Mouse (Mus musculus): Measurements from ENCODE around the gene Galnt7. TPM values are rescaled to one million over a fixed set of nuclear protein-coding genes. Genes with fewer than 3 reads are reported as not detected.

Gene Galnt7
- total RNA-seq, 2 experiments from 2014 or later = 3.9 to 4.9 TPM

DNA sequence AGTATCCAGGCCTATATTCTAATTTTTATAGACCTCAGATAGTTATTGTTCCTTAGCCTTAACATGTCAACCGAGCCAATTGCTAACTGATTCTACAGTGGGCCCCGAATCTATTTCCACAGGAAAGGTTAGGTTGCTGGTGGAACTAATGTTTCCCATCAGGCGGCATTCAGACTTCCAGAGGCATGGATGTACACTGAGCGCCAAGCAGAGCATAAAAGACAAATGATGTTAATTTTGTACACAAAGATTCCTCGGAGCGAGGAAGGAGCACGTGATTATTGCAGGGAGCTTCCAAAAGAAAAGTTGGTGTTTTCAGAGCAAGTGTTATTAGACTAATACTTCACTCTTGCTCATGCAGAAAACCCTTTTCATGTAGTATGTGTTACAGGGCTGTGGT is 21.1 kb downstream of the Galnt7 start:
- intact Hi-C loops (cut with DNase I) = no loop called here
- no peak for DNase-seq (ENCODE audit: low spot score)

DNA sequence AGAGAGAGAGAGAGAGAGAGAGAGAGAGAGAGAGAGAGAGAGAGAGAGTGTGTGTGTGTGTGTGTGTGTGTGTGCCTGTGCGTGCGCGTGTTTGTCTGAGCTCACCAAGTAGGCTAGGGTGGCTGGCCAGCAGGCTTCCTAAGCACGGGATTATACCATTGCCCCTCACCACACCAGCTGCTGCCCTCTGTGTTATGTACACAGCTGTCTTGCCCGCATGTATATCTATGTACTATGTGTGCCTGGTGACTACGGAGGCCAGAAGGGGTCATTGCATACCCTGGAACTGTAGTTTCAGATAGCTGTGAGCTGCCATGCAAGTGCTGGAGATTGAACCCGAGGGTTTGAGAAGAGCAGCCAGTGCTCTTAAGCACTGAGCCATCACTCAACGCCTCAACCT is 22.7 kb downstream of the Galnt7 start:
- DNase-seq (ENCODE audit: low spot score) = no peak
- intact Hi-C loops (cut with DNase I) = no loop called here

DNA sequence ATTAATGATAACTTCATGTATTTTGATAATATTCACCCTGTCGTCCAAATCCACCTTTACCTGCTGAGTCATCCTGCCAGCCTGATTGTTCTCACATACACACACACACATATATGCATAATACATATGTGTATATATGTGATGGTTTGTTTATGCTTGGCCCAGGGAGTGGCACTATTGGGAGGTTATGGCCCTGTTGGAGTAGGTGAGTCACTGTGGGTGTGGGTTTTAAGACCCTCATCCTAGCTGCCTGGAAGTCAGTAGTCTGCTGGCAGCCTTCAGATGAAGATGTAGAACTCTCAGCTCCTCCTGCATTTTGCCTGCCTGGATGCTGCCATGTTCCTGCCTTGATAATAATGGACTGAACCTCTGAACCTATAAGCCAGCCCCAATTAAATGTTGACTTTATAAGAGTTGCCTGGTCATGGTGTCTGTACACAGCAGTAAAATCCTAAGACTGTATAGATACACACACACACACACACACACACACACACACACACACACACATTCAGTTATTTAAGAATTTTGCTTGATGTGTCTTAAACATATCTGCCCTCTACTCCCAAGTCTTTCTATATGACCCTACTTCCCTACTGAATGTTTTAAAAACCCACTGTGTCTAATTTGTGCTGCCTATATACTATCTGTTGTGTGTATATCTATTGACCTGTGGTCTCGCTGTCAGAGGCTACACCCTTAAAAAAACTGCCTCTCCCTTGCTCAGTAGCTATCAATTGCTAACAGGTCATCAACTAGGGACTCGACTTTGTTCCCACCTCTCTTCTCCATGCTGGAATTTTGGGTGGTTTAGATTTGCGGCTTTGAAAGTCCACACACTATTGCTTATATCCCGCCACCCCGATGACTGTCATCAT is 23.8 kb downstream of the Galnt7 start:
- intact Hi-C loops (cut with DNase I) = no loop called here
- no peak for DNase-seq (ENCODE audit: low spot score)

DNA sequence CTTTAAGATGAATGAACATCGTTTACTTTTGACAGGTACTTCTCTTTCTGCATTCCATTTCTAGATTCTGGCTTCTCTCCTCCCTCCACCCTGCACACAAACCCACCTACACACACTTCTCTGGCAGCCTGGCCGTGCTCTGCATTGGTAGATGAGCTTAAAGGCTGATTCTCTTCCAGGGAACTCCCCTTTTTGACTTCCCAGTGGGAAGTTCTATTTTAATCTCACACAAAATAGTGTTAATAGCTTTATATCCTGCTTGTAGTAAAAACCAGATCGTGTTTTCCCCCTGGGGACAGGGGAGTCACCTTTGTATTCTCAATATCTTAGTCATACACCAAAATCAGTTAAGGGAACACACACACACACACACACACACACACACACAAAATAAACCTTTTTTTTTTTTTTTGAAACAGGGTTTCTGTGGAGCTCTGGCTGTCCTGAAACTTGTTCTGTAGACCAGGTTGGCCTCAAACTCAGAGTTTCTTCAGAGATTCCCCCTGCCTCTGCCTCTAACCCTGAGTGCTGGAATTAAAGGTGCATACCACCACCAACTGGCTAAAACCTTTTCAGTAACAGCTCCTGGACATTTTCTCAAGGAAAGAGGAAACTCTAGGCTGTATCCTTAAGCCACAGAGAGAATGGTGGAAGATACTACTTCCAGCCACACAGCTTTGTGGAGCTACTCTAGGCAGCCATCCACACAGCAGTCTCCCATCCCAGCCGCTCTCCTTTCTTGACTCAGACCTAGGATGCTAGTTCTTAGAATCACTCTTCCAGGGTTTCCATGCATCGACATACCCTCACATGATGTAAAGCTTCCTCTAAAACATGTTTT is 24.7 kb downstream of the Galnt7 start:
- no peak for DNase-seq (ENCODE audit: low spot score)
- intact Hi-C loops (cut with DNase I) = no loop called here

DNA sequence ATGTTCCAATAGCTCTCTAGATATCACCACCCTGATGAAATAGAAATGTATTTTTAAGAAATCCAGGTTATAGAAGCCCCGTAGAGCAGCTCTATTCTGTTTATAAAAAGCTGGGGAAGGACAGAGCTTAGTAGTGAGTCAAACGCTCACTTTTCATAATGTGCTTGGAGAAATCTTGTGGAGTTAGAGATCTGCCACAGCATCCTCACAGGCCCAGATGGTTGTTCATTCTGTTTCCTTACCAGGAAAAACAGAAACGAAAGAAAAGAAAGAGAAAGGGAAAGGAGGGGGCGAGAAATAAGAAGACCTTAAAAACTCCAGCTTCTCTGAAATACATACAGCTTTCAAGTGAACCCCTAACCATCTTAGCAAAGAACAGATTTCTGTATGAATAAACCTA is 28.9 kb downstream of the Galnt7 start:
- intact Hi-C loops (cut with DNase I) = no loop called here
- DNase-seq (ENCODE audit: low spot score) = no peak

DNA sequence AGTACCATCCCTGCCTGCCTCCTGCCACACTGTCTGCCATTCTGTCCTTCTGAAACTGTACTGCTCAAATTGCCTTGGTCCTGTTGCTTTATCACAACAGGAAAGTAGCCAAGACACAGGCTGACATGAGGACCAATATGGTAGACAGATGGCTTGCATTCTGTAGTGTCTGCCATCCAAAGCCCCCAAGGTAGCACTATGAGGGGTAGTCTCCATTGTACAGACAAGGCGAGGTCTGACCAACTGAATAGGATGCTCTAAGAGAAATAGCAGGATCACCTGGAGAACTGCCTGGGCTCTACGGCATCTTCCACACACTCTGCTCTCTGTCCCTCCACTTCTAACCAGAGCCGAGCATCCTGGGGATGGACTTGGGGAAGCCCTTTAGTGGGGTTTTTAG is 29.8 kb downstream of the Galnt7 start:
- DNase-seq (ENCODE audit: low spot score) = no peak
- intact Hi-C loops (cut with DNase I) = no loop called here

DNA sequence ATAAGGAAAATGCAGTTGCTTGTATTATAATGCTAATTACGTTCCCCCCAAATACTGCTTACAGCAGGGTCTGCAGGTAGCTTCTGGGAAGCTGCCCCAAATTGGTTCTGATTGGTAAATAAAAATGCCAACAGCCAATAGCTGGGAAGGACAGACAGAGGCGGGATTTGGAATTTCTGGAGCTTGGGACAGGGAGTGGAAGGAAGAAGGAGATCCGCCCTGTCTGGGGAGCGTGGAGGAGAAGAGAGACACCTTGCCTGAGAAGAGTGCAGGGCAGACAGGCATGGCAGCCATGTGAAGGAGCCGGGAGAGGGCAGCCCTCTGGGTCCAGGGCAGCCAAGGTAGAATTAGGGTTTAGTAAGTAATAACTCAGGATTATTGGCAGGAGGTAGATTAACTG is 35.9 kb downstream of the Galnt7 start:
- intact Hi-C loops (cut with DNase I) = no loop called here
- DNase-seq (ENCODE audit: low spot score) = no peak

DNA sequence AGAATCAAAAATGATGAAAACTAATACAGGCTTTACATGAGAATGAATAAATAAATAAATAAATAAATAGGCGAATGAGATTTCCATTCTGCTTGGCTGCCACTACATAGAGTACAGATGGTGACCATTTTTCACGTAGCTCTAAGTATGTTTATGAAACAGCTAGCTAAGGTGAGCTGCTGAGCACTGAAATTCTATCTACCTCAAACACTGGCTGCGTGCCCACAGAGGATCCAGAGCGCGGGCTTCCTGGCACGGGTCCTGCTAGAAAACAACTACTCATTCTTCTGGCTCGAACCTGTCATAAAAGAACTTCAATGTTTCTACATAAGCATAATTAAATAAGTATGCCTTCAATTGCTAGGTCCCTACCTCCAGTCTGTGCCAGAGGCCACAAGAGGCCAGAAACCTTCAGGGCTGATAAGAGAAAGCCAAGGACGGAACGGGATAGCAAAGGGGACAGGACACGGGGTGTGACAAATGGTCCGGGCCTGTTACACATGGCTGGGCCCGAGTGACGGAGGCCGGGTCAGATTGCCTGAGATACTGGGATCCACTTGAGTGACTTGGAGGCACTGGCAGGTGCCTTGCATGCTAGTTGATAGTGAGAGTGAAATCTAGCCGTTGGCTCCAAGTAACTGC is 37.7 kb downstream of the Galnt7 start:
- no peak for DNase-seq (ENCODE audit: low spot score)
- intact Hi-C loops (cut with DNase I) = no loop called here

DNA sequence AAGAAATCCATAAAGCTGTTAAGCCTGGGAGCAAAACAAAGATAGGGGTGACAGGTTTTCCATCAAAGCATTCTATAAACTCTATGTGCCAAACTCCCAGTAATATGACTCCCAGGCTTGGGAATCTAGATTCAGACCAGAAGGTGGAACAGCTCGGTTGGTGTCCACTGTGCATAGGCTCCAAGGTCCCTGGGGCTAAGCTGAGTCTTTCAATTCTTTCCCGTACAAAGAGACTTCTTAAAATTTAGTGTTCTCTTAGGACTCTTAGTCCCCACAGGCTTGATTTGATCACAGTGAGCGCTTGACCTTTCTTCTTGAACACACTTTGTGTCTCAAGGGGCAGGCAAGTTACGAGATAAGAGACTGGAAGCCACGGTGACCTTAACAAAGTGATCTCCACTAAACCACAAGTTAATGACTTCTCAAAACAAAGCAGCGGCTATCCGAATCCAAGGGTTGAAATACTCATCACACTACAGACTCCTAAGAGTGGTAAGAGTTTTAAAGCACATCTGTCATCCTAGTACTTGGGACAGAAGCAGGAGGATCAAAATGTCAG is 41.3 kb downstream of the Galnt7 start:
- DNase-seq (ENCODE audit: low spot score) = no peak
- intact Hi-C loops (cut with DNase I) = loop anchor here (5.0 kb wide), 1 partner anchor 41 kb away; the partner anchor contains the start of gene Galnt7

DNA sequence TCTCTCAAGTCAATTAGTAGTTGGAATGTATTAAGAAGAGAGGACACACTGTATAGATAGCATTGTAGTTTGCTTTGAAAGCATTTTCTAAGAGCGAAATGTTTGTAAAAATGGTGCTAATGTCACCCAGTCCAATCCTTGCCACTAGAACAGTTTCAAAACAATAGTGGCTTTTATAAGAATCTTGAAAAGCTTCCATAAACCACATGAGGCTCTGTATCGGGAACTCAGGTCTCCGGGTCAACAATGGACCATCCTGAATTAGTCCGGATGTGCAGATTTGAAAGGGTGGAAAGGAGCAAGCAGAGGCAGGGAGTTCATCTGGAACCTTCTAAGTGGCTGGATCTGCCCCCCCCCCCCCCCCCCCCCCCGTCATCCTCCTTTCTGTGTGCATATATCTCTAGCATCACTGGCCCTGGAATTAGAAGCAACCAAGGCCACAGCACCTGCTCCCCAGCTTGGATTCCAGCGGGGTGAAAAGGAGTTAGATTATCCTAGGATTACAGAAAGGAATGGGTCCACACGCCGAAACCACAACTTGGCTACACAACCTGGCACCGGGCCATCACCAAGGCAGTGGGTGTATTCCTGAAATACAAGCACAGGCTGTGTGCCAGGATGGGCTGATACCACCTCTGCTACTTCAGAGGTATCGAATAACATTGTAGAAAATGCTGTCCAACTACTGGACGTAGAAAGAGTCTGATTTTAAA is 42.0 kb downstream of the Galnt7 start:
- no peak for DNase-seq (ENCODE audit: low spot score)
- intact Hi-C loops (cut with DNase I) = loop anchor here (5.0 kb wide), 1 partner anchor 41 kb away; the partner anchor contains the start of gene Galnt7

DNA sequence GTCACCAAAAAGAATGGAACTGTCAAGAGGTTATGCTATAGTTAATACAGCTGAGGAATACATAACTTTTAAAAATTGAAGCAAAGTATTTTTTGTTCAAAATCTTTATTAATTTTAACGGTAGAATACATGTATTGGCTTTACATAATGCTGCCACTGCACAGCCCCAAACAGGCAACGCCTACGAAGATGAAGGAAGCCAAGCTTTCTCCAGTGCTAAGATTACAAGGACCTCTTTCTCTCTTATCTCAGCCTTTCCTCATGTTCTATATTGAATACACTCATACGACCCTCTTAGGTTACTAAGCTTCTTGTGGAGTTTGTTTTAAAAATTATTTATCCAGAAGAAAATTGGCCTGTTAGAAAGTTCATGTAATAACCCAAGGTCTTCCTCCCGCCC is 50.3 kb downstream of the Galnt7 start:
- intact Hi-C loops (cut with DNase I) = no loop called here

DNA sequence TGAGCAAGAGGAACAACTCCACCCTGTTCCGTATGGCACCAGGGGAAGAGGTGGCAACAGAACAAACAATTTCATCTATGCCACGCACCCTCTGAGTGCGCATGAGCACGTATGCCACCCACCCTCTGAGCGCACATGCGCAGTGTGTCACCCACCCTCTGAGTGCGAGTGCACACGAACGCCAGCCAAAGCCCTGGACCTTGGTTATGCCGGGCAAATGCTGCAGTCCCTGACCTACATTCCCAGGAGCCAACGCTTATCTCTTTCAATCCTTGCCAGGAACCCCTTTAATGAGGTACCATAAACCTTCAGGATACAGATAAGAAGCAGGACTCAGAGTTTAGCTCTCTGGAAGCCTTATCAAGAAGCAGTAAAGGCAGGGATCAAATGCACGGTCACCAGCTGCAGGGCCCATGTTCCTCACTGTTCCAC is 50.8 kb downstream of the Galnt7 start:
- intact Hi-C loops (cut with DNase I) = no loop called here
- DNase-seq (ENCODE audit: low spot score) = no peak

More for the DNA sequence above, 50.3 kb downstream of the Galnt7 start:
- no peak for DNase-seq (ENCODE audit: low spot score)

DNA sequence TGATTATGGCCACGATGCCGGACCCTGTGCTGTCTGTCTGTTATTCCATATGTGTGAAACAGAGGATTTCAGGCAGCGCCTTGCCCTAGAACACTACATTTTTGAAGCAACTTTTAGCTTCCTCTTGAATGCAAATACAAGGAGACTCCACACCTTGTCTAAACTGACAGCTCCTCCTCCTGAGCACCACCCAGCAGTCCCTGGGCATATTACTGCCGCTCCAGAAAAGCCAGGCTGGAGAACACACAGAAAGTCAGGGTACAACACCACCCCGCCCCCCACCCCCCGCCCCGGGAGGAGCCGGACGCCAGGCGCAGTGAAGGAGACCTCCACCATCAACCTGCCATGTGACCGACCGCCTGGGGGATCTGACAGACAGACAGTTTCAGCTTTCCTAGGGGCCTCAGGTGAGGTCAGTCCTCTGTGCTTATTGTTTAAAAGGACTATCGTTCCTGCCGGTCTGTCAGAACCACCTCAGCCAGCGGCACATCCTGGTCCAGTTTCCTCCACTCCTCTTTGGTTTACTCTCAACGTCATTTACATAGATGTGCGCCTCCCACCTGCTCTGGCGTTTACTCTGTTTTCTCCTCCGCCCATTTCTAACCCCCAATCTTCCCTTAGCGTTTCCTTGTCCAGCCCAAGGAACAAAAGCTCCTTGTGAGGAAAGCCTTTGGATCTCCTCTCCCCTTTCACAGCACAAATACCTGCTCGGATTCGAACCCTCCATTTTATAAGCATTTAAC is 52.8 kb downstream of the Galnt7 start:
- no peak for DNase-seq (ENCODE audit: low spot score)
- intact Hi-C loops (cut with DNase I) = no loop called here

DNA sequence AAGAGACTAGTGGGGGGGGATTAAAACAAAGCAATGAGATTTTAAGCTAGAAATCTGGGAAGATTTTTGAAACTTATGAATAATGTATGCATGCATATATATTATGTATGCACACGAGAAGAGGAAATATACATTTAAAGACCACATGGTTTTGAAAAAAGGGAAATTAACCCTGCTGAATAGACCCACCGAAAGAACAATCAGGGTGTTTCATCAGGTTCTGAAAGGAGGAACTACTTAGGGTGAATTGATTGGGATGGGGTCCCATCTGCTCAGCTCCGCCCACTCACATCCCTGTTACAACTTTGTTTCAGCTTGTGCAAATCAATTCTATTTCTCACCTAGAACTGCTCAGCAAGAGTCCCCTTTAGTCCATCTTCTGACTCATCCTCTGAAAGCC is 57.0 kb downstream of the Galnt7 start:
- no peak for DNase-seq (ENCODE audit: low spot score)
- intact Hi-C loops (cut with DNase I) = no loop called here

DNA sequence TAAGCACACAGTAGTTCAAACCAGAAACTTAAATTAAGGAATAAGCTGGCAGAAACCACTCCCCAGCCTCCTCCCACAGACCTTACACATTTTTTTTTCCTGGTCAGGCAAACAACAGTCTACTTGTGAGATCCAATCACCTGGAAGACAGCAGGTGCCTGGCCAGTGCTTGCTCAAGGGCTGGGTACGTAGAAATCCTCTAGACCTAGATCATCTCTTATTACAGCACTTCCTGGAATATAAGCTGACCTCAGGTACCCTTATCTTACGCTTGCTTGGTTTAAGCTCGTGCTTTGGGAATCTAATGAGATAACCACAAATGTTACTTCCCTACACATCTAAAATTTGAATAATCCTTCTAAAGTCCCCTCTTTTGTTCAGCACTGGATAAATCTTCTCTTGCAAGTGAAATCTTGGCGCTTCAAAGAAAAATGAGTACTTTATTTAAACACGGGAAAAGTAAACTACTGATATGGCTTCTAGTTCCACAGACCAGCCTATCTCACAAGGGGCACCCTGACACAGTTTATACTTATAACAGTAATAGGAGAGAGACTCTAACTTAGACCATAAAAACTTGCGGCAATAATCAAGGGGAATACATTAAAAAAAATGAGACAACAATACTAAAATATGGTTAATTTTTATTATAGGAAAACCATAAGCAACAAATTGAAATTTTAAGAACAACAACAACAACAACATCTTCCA is 58.5 kb downstream of the Galnt7 start:
- intact Hi-C loops (cut with DNase I) = no loop called here
- no peak for DNase-seq (ENCODE audit: low spot score)

DNA sequence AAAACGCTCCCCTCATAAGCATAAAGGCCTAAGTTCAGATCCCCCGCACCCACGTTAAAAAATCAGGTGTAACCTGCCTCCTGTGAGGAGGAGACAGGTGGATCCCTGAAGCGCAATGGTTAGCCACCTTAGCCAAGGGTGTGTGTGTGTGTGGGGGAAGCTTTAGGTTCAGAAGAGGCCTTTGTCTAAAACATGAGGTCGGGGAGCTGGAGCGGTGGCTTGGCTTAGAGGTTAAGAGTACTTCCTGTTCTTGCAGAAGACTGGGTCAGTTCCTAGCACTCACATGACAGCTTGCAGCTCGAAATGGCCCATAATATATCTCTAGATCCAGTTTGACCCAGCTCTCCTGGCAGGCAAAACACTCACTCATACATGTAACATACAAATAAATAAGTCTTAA is 60.2 kb downstream of the Galnt7 start:
- intact Hi-C loops (cut with DNase I) = no loop called here
- no peak for DNase-seq (ENCODE audit: low spot score)

DNA sequence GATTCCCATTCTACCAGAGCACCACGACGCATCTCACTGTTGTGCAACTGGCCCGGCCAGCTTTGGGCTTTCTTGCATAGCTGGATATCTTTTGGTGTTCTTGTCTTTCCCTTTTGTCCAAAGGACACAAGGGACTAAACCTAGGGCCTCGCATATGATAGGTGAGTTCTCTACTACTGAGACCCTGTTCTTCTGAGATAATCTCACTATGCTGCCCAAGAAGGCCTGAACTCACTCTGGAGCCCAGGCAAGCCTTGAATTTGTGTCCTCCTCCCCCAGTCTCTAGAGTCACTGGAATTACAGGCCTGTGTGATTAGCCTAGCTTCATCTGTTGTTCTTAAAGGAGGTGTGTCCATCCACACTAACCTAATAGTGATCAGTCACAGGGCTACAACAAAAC is 61.2 kb downstream of the Galnt7 start:
- intact Hi-C loops (cut with DNase I) = no loop called here
- DNase-seq (ENCODE audit: low spot score) = no peak

DNA sequence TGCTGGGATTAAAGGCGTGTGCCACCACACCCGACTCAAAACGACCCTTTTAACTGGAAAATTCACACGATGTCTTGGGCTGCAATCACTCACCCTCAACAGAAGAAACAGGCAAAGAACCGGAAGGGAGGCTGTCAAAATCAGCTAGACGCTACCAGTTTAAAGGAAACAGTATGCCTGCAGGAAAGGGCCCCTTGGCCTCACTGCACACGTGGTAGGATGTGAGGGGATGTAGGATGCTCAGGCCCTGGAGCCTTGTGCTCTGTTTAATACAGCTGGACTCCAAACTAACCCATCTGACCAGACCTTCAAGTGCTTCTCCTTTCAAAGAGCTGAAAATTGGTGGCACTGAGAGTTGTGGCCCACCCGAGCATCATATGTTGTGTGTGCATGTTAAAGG is 62.8 kb downstream of the Galnt7 start:
- DNase-seq (ENCODE audit: low spot score) = no peak
- intact Hi-C loops (cut with DNase I) = no loop called here

All from heart, postnatal 25 days (tissue).